Mouse (Mus musculus): ENCODE data around the gene Synm. TPM values are rescaled to one million over a fixed set of nuclear protein-coding genes. Genes with fewer than 3 reads are reported as not detected.

Synm gene
- polyA plus RNA-seq, 1 experiment: 18.2 TPM

DNA sequence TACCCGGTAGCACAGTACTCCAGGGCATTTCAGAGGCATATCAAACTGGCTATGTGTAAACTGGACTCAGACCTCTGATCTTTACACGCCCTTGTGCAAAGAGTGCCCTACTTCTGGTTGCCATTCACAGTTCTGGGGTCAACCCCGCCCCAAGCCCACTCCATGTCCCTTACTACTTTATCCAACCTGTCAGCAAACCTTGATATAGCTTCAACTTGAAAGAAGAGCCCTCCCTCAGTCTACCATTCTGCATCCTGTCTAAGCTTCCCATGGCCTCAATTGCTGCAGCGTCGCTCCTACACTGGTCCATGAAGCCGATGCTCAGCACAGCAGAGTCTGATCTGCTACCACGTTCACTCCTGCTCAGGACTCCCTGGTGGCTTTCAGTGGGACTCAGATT lies 4.2 kb downstream of the Synm start:
- DNase-seq (ENCODE audit: low read depth, low spot score): no peak
- 67% methylated on average over 7 of the region's 7 CpGs for WGBS

DNA sequence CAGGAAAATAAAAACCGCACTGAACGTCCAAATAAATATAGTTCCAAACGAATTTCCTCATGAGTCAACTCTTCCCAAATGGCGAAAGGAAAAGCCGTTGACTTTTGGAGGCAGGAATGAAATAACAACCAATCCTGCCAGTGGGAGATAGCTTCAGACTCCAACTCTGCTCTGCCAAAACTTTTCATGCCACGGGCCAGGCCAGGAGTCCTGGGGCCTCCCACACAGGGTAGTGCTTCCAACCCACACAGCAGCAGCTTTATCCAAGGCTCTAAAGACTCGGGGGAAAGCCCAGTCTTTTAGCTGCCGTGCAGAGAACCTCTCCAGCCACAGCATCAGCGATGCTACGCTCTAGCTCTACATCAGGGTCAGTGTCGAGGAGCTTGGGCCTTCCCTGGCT lies 4.9 kb downstream of the Synm start:
- no peak for DNase-seq (ENCODE audit: low read depth, low spot score)
- WGBS: 46% methylated on average over 11 of the region's 11 CpGs

DNA sequence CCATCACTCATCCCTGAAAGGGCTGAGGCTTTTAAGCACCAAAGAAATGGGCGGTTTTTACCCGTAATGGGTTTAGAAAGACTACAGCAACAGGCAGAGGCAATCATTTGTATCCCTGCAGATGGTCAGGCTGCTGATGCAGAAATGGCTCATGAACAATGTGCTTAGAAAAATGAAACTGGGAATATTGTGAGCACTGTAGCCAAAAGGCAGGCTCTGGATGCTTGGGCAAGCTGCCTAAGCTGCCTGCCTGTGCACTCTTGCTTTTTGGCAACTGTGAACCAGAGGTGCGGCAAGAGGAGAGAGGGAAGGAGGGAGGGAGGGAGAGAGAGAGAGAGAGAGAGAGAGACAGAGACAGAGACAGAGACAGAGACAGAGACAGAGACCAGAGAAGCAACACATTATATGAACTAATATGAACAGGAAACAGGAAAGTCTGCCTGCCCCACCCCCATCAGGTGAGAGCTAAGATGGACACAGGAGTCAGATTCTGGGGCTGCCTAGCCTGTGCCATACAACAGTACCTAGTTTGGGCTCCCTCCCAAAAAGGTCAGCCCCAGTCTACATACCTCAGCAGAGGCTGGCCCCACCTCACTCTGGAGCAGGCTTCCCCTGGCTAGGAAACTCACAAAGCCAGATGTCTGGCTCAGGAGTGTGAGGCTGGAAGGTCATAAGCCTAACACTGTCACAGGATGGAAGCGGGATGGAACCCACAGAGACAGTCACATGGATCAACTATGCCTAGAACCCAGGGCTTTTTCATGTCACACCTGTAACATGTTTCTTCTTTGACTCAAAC lies 9.9 kb downstream of the Synm start:
- WGBS: 72% methylated on average over 4 of the region's 4 CpGs
- DNase-seq (ENCODE audit: low read depth, low spot score): no peak

DNA sequence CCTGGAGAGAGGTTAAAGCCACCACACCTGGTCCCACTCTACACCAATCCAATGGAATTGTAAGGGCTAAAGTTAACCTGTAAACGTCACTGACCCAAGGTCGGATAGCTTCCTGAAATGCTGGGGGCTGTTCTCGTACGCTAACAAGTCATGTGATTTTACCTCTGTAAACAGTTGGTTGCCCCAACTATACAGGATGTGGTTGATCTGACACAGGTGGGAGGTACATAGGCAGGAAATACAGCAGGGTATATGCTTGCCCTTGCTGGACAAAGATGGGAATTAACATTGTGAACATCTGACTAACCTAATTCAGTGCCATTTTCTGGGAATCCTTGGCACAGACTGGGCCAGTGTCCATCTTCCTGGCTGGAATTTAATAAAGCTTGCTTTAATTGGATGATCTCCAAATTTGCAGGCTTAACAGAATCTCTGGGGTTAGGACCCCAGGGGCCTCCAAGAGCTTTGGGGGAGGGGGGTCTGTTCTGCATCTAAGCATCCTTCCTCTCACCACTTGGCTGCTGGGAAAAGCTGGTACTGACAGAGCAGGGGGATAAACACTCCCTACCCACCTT lies 11.7 kb downstream of the Synm start:
- WGBS: 66% methylated on average over 4 of the region's 4 CpGs
- DNase-seq (ENCODE audit: low read depth, low spot score): no peak

DNA sequence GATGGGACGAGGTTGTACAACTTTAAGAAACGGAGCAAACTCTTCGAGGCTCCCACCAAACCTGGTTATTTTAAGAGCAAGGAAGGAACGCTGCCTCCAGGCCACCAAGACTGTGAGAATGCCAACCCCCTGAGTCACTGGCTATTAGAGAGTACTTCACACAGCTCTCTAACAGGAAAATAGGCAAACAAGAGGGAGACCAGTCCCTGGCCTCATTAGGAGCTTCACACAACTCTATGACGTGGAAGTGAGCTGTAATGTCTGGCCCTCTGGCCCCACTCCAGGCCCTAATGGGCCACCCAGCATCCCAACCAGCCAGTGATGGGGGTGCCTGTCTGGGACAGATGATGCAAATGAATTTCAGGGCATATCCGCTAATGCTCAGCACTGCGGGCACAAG lies 17.8 kb downstream of the Synm start:
- 63% methylated on average over 7 of the region's 7 CpGs for WGBS
- no peak for DNase-seq (ENCODE audit: low read depth, low spot score)

DNA sequence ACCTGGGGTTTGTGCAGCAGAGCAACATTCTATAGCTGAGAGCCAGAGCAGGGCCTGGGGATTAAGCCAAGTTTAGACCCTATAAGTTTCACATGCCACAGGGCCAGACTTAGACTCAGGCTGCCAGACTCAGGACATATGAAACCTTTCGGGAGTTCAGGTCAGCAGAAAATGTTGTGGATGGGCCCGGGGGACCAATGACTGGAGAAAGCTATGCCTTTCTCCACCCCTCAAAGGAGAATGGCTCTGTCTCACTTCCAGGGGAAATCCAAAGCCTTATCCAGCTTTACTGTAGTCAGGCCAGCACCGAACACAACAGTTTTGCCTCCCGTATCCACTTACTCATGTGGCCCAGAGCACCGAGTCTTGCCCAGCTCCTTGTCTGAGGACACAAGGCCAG lies 18.7 kb downstream of the Synm start:
- no peak for DNase-seq (ENCODE audit: low read depth, low spot score)
- WGBS: 63% methylated on average over 5 of the region's 5 CpGs

DNA sequence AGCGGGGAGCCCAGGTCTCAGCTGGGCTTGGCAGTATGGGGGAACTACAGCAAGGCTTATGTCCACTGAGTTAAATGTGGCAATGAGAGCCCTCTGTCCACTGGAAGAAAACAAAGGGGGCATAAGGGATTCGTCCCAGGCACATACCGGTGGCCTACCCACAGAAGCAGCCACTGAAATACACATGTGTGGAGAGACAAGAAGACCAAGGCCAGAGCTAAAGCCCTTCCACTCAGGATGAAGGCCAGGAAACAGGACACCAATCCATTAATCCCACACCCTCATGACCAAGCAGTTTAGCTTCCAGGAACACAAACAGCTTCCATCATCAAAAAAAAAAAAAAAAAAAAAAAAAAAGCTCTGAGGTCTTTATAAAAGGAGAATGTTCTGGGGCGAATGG lies 19.2 kb downstream of the Synm start:
- WGBS: 76% methylated on average over 4 of the region's 4 CpGs
- no peak for DNase-seq (ENCODE audit: low read depth, low spot score)

DNA sequence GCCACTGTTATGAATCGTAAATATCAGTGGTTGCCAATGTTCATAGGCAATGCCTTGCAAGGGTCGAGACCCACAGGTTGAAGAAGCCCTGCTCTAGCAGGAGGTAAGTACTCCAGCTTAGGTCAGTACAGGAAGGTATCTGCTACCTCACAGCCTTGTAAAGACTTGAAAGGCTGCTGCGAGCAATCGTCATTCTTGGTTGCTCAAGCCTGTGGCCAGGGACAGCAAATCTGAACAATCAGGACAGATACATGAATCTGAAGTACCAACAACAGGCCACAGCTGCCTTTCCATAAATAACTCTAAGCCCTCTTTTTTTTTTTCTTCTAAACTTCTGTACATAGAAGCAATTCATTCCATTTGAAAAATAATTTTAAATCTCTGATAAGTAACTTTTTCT lies 27.3 kb downstream of the Synm start:
- DNase-seq (ENCODE audit: low read depth, low spot score): no peak
- 74% methylated on average over 4 of the region's 4 CpGs for WGBS

DNA sequence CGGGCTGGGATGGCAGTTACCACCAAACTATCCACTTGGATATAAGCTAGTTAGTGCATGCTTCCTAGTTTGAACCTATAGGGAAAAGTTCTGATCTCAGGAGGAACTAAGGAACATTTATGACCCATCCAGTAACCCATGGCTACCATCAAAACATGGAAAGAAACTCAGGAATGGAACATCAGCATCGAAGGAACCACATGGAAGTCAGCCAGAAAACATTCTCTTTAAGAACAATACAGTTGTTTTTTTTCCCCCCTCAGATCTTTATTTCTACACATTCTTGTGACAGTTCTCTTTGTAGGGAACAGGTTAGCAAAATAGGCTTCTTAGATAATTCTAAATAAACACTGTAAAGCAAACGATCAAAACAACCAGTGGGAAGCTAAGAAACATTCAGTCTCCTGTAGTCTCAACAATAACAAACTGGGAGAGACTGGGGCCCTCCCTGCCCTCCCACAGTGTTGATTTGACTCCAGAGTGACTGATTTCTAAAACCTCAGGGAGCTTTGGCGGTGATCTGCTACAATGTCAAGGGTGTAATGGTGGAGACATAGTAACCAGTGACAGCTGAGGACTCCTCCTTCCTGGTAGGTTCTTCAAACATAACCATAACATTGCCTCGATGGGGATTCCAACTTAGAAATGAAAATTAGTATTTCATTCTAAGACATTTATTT lies 29.0 kb downstream of the Synm start:
- no peak for DNase-seq (ENCODE audit: low read depth, low spot score)
- 42% methylated on average over 5 of the region's 5 CpGs for WGBS

DNA sequence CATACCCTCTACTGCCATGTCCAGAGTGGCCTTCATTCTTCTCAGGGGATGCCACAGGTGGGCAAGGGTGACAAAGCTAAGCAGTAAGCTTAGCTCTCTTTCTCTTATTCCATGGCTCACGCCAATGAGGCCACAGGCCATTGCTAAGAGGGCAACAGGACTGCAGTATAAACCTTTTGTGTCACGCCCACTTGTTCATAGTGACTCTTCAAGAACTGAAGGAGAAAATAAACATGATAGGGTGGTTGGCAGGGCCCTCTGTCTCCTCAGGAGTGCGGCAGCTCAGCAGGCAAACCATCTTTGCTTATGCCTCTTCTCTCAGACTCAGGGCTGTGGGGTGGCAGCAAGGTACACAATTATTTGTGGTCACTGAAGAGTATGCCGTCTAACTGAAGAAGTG lies 30.7 kb downstream of the Synm start:
- WGBS: 86% methylated on average over 4 of the region's 4 CpGs
- no peak for DNase-seq (ENCODE audit: low read depth, low spot score)

DNA sequence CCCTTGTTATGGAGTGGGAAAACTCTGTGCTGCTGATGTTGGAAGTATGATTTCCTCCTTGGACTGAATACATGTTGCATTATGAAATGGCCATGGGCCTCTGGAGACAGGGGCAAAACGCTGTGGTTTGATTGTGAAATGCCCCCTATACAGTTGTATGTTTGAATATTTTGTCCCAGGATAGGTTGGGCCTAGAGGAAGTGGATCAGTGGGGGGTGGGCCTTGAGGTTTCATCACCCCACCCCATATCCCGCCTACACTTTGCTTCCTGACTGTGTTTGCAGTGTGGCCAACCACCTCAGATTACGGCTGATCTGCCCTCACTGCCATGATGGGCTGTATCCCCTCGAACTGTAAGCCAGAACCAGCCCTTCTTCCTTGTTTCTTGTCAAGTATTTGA lies 31.3 kb downstream of the Synm start:
- no peak for DNase-seq (ENCODE audit: low read depth, low spot score)
- 97% methylated on average over 4 of the region's 4 CpGs for WGBS

DNA sequence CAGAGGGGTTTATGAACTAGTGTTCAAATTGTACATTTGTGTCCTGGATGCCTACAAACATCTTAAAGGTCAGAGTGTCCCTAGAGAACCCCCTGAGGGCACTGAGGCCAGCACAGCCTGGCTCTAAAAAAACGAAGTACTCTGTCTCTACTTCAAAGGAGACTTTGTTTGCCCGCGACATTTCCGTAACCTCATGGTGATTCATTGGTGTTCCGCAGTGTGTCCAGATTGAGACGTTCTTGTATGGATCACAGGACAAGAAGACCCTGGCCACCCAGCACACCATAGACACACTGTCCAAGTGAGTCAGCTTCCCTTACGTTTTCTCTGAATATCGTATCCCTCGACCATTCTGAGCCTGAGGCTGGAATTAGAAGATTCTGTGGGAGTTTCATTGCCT lies 34.5 kb downstream of the Synm start:
- 87% methylated on average over 9 of the region's 9 CpGs for WGBS
- no peak for DNase-seq (ENCODE audit: low read depth, low spot score)

DNA sequence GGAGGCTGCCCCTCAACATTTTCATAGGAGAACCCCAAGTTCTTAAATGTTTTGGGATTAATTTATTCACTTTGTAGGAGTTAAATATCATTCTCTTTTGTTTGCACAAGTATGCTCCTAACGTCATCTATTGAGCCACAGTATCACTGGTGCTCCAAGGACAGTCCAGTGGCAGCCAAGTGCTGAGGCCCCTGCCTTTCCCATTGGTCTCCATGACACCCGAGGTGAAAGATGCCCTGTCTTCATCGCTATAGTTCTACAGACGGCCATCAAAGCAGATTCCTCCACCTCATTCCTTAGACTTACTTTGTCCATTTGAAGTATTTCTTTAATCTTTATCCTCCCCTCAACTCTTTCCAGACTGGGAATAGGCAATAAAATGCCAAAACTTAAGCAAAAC lies 35.0 kb downstream of the Synm start:
- DNase-seq (ENCODE audit: low read depth, low spot score): no peak
- WGBS: 80% methylated on average over 4 of the region's 4 CpGs

DNA sequence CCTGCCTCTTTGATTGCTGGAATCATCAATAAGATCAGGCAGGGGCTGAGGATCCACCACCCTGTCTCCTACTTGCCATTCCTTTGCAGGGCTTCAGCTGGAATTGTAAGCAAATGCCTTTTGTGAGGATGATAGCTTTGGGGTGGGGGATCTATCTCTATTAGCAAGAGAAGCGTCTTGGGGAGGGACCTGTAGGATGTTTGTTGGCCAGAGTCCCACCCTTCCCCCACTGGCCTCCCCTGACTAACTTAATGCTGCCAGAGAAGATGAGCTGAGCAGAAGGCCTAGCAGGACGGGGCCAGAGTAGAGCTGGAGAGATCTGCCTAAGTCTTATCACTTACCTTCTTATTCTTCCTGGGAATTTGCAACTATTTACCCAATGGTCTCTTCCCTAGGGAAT lies 37.4 kb downstream of the Synm start:
- WGBS: 82% methylated on average over 2 of the region's 2 CpGs
- no peak for DNase-seq (ENCODE audit: low read depth, low spot score)

DNA sequence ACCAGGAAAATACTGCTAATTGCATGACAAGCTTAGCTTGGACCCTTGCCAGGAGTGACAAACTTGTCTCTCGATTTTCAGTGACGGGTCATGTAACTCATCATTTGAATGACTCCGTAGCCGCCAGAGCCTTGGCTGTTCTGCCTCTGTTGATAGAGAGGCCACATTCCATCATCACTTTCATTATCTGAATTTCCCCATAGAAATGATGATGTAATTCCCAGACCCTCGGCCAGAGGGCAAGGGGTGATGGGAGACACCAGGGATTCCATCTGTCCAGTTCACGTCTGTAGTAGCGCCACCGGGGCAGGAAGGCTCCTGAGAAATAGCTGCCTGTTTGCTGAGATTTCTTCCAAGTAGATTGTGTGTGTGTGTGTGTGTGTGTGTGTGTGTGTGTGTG lies 40.7 kb downstream of the Synm start:
- no peak for DNase-seq (ENCODE audit: low read depth, low spot score)
- 72% methylated on average over 8 of the region's 8 CpGs for WGBS

DNA sequence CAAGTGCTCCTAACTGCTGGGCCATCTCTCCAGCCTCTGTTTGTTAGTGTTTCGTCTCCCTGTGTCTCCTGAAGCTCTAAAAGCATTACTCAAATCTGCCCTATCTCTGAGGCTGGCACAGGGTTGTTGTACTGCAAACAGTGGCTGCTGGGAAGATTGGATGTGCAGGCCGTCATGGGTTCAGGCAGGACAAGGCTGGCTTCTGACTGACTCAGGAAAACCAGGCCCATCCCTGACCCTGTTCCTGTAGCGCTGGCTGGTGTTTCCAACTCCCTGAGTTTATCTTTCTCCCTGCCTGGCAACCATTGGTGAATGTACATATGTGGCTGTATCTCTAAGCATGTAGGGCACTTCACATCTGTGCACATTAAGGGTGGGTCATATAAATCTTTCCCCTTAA lies 42.0 kb downstream of the Synm start:
- no peak for DNase-seq (ENCODE audit: low read depth, low spot score)
- WGBS: 87% methylated on average over 3 of the region's 3 CpGs

DNA sequence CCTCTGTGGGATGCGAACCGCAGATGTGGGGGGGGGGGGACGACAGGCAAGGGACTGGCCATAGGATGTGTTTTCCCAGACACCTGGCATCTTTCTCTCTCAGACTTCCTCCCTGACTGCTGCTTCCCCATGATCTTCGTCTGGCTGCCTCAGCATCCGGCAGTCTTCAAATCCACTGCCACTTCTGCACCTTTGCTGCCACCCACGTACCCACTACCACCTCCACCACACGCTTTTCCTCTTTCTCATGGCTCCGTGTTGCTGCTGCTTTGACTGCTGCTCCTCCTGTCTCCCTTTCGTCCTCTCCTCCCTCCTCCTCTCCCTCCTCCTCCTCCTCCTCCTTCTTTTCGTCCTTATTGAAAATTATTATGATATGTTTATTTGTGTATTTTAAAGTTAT lies 42.6 kb downstream of the Synm start:
- WGBS: 81% methylated on average over 10 of the region's 10 CpGs
- no peak for DNase-seq (ENCODE audit: low read depth, low spot score)

DNA sequence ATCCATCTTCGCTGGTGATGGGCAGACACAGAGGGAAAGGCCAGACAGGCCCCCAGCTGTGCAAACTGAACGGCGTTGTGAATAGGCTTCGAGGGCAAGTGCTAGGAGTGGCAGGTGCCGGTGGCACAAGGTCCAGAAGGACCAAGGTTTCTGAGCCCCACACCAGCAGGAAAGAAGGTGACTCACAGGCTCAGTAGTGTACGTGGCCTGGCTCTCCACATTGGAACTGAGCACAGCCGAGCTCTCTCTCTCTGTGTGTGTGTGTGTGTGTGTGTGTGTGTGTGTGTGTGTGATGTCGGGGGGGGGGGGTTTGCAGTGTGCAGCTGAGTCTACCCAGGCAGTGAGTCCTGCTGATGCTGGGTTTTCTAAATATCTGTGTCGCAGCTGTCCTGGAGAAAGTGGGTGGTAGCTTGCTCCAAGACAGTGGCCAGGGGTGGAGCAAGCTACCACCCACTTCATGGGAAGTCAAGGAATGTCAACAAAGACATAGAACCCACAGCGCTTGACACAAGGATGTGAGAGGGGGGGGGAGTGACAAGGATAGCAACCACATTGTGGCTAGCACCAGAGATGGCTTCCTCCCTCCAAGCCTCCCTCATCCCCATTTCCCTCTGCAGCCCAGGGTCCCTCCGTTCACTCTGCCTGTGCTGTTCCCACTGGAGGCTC lies 43.2 kb downstream of the Synm start:
- DNase-seq (ENCODE audit: low read depth, low spot score): no peak
- WGBS: 66% methylated on average over 11 of the region's 11 CpGs

DNA sequence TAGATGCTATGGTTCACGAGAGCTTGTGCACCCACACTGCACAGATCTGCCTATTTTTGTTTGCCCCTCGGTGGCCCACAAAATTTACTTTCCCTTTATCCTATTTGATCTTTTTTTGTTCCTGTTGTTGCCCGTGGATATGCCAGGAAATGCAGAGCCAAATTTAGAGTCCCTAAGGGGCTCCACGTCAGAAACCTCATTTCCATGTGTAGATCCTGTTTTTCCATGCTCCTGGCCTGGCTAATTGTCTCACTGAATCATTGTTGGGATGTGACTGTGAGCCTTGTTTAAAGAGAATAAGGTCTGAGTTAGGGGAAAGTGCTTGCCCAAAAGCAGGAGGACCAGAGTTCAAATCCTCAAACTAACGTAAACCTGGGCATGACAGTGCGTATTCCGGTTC lies 44.4 kb downstream of the Synm start:
- no peak for DNase-seq (ENCODE audit: low read depth, low spot score)
- 86% methylated on average over 7 of the region's 7 CpGs for WGBS

DNA sequence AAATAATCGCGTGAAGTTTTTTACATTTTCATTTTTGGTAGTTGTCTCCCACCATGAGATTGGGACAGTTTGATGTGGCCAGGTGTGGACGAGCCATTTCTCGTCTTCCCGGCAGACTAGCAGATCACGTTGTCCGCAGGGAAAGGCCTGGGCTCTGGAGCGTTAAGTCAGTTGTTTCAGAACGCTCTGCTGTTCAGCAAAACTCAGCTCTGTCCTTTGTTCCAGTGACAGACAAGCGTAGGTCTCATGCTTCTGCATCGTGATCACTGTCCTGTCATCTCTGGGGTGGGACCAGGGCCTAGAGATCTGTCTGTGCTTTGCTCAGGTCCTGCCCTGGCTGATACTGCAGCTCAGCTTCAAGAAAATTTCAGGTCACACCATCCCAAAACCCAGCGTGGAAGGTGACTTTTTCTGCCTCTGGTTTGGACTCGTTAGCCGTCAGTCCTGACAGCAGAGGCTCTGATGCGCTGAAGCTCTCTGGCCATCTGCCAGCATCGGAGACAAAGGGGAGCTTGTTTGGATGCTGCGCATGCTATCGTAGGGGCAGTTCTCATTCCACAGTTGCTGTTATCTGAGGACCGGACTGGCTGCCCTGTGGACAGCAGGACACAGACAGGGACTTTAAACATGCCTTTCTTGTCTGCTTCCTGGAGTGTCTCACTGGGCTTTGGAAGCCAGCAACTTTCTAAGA lies 45.6 kb downstream of the Synm start:
- DNase-seq (ENCODE audit: low read depth, low spot score): no peak
- WGBS: 70% methylated on average over 19 of the region's 19 CpGs
